Mouse (Mus musculus) megakaryocyte, embryonic 14.5 days (primary cell): ENCODE measurements around the gene Actr1b.

Source experiments
- FLI1 ChIP-seq: IDR thresholded peaks from 2 replicates; pipeline ENCODE4 v1.6.1; 2012; ENCODE audit warnings: low read length, inconsistent platforms, mixed read lengths
- GATA1 ChIP-seq: IDR thresholded peaks from 3 replicates; pipeline ENCODE4 v1.6.1; 2012; ENCODE audit warnings: mixed read lengths, low read length, inconsistent platforms, borderline replicate concordance

GRCm38 (mm10) chr1:36739231-36739630 lies 25.0 kb upstream of the Actr1b start:
- no peak for TF ChIP-seq FLI1
- no peak for TF ChIP-seq GATA1
